Mouse (Mus musculus) MEL (cell line): ENCODE measurements around the gene Smu1.

Source experiments
- BHLHE40 ChIP-seq: IDR thresholded peaks from 2 replicates; pipeline ENCODE4 v1.6.1; 2012; ENCODE audit warnings: low read depth, mild to moderate bottlenecking, inconsistent platforms, low read length, improper control_type of control experiment, borderline replicate concordance
- CTCF ChIP-seq, 3 experiments: IDR thresholded peaks in 2 of 3; conservative IDR thresholded peaks in 1 of 3; 2 replicates each; pipeline ENCODE4 v1.5.1; 2011 to 2012; ENCODE audit warnings: low read length in 3 of 3, low read depth in 2 of 3, mild to moderate bottlenecking in 2 of 3, improper control_type of control experiment in 1 of 3, inconsistent platforms in 1 of 3, mixed read lengths in 1 of 3, moderate library complexity in 1 of 3; ENCODE audit not compliant: control insufficient read depth in 1 of 3, insufficient read depth in 1 of 3, poor library complexity in 1 of 3, severe bottlenecking in 1 of 3
- EP300 ChIP-seq, 2 experiments: IDR thresholded peaks; 2 replicates each; pipeline ENCODE4 v1.6.1; 2011; ENCODE audit warnings: improper control_type of control experiment in 2 of 2, low read length in 2 of 2, low read depth in 1 of 2, mild to moderate bottlenecking in 1 of 2
- GABPA ChIP-seq: IDR thresholded peaks from 2 replicates; pipeline ENCODE4 v1.6.1; 2012; ENCODE audit warnings: low read depth, mild to moderate bottlenecking, inconsistent platforms, low read length, improper control_type of control experiment, moderate library complexity
- MAX ChIP-seq: IDR thresholded peaks from 2 replicates; pipeline ENCODE4 v1.6.1; 2011; ENCODE audit warnings: low read length, improper control_type of control experiment
- NELFE ChIP-seq: IDR thresholded peaks from 2 replicates; pipeline ENCODE4 v1.6.1; 2011; ENCODE audit warnings: low read depth, low read length, improper control_type of control experiment
- POLR2A ChIP-seq, 2 experiments: IDR thresholded peaks; 2 replicates each; pipeline ENCODE4 v1.6.1; 2011 to 2012; ENCODE audit warnings: low read length in 2 of 2, mild to moderate bottlenecking in 2 of 2, control low read depth in 1 of 2, improper control_type of control experiment in 1 of 2, low read depth in 1 of 2, moderate library complexity in 1 of 2; ENCODE audit not compliant: control insufficient read depth in 1 of 2, insufficient read depth in 1 of 2, poor library complexity in 1 of 2
- POLR2AphosphoS2 ChIP-seq: IDR thresholded peaks from 2 replicates; pipeline ENCODE4 v1.6.1; 2011; ENCODE audit warnings: low read length, improper control_type of control experiment
- SMC3 ChIP-seq: IDR thresholded peaks from 2 replicates; pipeline ENCODE4 v1.6.1; 2011; ENCODE audit warnings: low read depth, low read length, improper control_type of control experiment
- TAL1 ChIP-seq: IDR thresholded peaks from 2 replicates; pipeline ENCODE4 v1.6.1; 2012; ENCODE audit warnings: mild to moderate bottlenecking, inconsistent platforms, low read length, moderate library complexity, mixed read lengths
- TCF12 ChIP-seq: IDR thresholded peaks from 2 replicates; pipeline ENCODE4 v1.6.1; 2014; ENCODE audit warnings: low read depth, mild to moderate bottlenecking, inconsistent platforms, low read length, improper control_type of control experiment, moderate library complexity
- USF1 ChIP-seq: IDR thresholded peaks from 2 replicates; pipeline ENCODE4 v1.6.1; 2014; ENCODE audit warnings: low read depth, mild to moderate bottlenecking, inconsistent platforms, low read length, improper control_type of control experiment, moderate library complexity
- ZNF384 ChIP-seq: IDR thresholded peaks from 2 replicates; pipeline ENCODE4 v1.6.1; 2012; ENCODE audit warnings: low read depth, mild to moderate bottlenecking, inconsistent platforms, low read length, improper control_type of control experiment

DNA sequence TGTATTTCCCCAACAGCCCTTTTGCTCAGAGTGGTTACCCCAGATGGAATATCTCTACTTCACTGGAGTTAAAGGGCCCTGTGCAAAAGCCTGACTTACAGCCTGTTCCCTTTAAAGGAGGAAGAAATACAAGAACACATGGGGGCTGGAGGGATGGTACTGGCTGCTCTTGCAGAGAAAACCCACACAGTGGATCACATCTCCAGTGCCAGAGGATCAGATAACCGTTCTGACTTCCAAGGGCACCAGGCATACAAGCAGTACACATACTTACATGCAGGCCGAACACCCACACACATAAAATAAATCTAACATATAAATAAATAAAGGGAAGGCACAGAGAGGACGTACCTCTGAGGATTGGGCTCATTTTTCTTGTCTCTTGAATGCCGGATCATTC lies 49.7 kb upstream of the Smu1 start:
- no peak for TF ChIP-seq MAX
- no peak for TF ChIP-seq BHLHE40
- TF ChIP-seq GABPA = no peak
- TF ChIP-seq CTCF (IDR thresholded peaks at IDR 0.05 in 2 of 3, conservative IDR thresholded peaks at IDR 0.05 in 1 of 3; ENCODE audit: control insufficient read depth in 1 of 3, insufficient read depth in 1 of 3, low read depth in 2 of 3, low read length in 3 of 3, poor library complexity in 1 of 3, severe bottlenecking in 1 of 3) = no peak
- TF ChIP-seq POLR2A (IDR thresholded peaks at IDR 0.05; ENCODE audit: control insufficient read depth in 1 of 2, insufficient read depth in 1 of 2, low read depth in 1 of 2, low read length in 2 of 2, poor library complexity in 1 of 2) = no peak
- TF ChIP-seq USF1 = no peak
- no peak for TF ChIP-seq EP300 (IDR thresholded peaks at IDR 0.05; ENCODE audit: low read depth in 1 of 2, low read length in 2 of 2)
- no peak for TF ChIP-seq TAL1
- TF ChIP-seq SMC3 = no peak
- TF ChIP-seq TCF12 = no peak
- no peak for TF ChIP-seq POLR2AphosphoS2
- no peak for TF ChIP-seq NELFE
- no peak for TF ChIP-seq ZNF384
